Mouse (Mus musculus) ES-Bruce4 (cell line): ENCODE measurements around the gene Cela3b.

Experiments used
- EP300 ChIP-seq: IDR thresholded peaks from 2 replicates; pipeline ENCODE4 v1.6.1; 2011; ENCODE audit warnings: low read depth, low read length; ENCODE audit not compliant: insufficient read depth
- POLR2A ChIP-seq: IDR thresholded peaks from one replicate; pipeline ENCODE4 v1.8.1; 2011; ENCODE audit warnings: low read length; ENCODE audit not compliant: insufficient read depth

- TF ChIP-seq EP300 (no peak), POLR2A (no peak)
Observed at GRCm38 (mm10) chr4:137414936-137415335, 15.4 kb downstream of the Cela3b start.
